Mouse (Mus musculus): ENCODE measurements around the gene Ubash3b. TPM values are rescaled to one million over a fixed set of nuclear protein-coding genes. Genes with fewer than 3 reads are reported as not detected.
A peak's percentile ranks its signal among the peaks of the same experiment; 100 is the strongest.

Gene Ubash3b
- total RNA-seq, 2 experiments from 2014 or later = 1.0 to 1.2 TPM

DNA sequence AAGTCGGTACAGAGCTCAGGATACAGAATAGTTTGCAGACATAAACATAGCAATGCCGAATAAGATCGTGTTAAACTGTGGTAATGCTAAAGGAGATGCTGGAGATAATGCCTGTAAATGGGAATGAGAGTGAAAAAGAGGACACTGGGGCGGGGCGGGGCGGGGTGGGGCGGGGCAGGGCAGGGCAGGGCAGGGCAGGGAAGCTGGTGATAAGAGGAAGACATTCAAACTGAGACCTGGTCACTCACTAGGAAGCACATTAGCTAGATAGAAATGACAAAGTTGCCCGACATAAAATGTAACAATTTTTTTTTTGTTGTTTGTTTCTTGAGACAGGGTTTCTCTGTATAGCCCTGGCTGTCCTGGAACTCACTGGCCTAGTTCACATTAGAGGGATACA, 10.9 kb upstream of the Ubash3b start:
- no peak for DNase-seq
- intact Hi-C loops (cut with DNase I; ENCODE audit: low total_unique reads) = no loop called here

GRCm38 (mm10) chr9:41170026-41170425, 8.5 kb upstream of the Ubash3b start:
- DNase-seq = no peak
- intact Hi-C loops (cut with DNase I; ENCODE audit: low total_unique reads) = no loop called here

- DNase-seq = no peak
- intact Hi-C loops (cut with DNase I; ENCODE audit: low total_unique reads) = no loop called here
These were observed 7.2 kb upstream of the Ubash3b start for GRCm38 (mm10) chr9:41168656-41169055.

DNA sequence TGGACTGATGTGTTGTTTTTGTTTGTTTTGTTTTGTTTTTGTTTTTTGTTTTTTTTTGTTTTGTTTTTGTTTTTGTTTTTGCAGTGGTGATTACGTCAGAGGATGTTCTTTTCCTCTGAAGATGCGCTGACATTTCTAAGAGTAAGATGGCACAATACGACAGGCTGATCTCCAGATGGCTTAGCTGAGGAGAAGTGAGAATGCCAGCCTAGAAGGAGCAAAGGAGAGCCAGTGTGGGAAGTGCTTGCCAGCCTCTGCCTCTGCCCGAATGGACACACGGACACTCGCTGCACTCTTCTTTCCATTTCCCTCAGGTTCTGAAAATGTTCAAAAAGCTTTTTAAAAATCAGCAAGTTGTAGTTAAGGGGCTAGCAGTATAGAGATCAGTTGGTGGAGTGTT, 6.7 kb upstream of the Ubash3b start:
- intact Hi-C loops (cut with DNase I; ENCODE audit: low total_unique reads) = no loop called here
- no peak for DNase-seq

DNA sequence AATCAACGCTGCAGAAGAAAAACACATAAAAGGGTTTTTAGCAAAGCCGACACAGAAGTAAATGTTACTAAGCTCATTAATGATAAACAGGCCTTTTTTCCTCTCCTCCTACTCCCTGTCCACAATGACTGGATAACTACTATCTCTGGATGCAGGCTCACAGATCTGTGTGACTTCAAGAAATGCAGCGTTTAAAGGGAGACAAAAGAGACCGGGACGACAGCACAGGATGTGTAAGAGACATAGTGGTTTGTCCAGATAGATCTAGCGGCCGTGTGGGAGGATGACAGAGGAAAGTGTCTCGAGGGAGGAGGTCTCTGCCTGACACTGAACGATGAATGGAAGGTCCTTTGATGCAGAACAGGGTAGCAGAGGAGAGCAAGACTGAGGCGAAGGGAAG, 5.4 kb upstream of the Ubash3b start:
- intact Hi-C loops (cut with DNase I; ENCODE audit: low total_unique reads) = no loop called here
- DNase-seq = no peak

DNA sequence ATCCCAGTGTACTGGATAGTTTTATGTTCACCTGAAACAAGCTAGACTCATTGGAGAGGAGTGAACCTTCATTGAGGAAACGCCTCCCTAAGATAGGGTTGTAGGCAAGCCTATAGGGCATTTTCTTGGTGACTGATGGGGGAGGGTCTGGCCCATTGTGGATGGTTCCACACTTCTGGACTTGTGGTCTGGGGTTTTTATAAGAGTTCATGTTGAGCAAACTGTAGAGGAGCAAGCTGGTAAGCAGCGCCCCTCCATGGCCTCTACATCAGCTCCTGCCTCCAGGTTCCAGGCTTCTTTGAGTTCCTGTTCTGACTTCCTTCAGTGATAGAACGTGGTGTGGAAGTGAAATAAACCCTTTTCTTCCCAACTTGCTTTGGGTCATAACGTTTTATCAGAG, 866 bp upstream of the Ubash3b start:
- intact Hi-C loops (cut with DNase I; ENCODE audit: low total_unique reads) = no loop called here
- DNase-seq = no peak

DNA sequence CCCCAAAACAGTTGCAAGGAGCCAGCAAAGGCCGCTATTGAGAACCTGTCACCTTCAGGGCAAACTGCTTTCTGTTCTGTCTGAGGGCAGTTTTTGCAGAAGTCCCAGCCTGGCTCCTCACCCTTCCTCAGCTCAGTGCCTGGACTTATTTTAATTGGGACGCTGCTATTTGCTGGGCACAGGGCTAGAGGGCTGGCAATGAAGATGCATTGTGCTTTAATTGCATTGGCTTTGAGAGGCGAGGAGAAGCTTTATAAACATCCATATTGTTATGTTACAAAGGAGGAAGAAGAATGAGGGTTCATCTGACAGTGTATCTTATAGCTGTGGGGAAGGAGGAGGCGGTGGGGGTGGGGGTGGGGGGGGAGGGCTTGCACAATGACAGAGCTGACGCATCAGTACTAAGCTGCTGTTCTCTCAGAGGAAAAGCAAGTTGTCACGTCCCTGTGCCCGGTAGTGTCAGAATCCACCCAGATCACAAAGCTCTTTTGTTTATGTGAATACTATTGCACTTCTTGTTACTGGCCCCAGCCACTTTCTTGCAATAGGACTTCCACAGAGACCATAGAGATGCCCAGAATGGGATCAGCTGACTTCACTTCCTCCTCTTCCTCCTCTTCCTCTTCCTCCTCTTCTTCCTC, 841 bp downstream of the Ubash3b start:
- intact Hi-C loops (cut with DNase I; ENCODE audit: low total_unique reads) = no loop called here
- DNase-seq = no peak

- no peak for DNase-seq
- intact Hi-C loops (cut with DNase I; ENCODE audit: low total_unique reads) = no loop called here
These were observed 2.3 kb downstream of the Ubash3b start for GRCm38 (mm10) chr9:41159223-41159622.

- intact Hi-C loops (cut with DNase I; ENCODE audit: low total_unique reads) = no loop called here
- DNase-seq = no peak
These were observed 3.5 kb downstream of the Ubash3b start for GRCm38 (mm10) chr9:41157872-41158567.

- intact Hi-C loops (cut with DNase I; ENCODE audit: low total_unique reads) = no loop called here
These were observed 4.3 kb downstream of the Ubash3b start for GRCm38 (mm10) chr9:41157020-41157871.

DNA sequence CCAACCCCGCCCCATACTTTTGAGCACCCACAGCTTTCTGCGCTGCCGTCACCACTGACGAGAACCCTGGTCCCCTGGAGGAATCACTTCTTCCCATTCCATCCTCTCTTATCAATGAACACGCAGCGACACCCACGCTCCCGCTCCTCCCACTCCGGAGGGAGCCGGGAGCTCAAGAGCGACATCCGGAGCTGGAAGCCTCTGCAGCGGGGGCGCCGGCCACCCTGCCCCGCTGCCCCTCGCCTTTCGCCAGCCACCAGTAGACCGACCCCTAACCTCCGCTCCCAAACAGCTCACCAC, 4.8 kb downstream of the Ubash3b start:
- intact Hi-C loops (cut with DNase I; ENCODE audit: low total_unique reads) = no loop called here
- no peak for DNase-seq

More at GRCm38 (mm10) chr9:41157020-41157871, 4.3 kb downstream of the Ubash3b start:
- DNase-seq = peak; percentile 74

DNA sequence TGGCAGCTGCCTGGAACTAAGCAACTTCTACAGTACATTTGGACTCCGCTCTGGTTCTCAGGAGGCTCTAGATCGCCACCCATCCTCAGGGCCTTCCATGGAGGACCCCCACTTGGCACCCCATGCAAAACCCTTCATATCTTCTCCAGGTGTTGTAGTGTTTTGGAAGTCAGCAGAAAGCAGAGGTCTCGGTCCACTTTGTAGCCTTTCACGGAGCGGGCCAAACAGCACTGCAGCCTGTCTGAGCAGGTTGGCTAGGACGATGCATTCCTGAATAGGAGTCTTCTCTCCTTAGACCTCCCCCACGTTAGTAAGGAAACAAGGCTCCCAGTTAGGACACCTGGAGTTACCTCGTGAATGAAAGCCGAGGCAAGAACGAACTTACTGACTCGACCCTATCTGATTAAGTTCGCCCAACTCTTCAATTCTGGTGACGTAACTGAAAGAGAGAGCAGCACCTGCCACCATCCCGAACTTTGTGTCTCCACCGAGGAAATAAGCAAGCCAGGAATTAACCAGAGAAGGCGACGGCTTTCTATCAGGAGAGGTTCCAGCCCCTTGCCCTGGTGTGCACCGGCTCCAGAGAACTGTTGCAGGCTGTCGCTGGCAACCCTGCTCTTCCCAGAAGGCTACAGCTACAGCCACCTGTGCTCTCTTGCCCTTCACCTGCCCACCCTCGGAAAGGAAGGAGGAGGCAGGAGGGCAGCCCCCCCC, 5.3 kb downstream of the Ubash3b start:
- no peak for DNase-seq
- intact Hi-C loops (cut with DNase I; ENCODE audit: low total_unique reads) = no loop called here

GRCm38 (mm10) chr9:41153979-41154378, 7.5 kb downstream of the Ubash3b start:
- DNase-seq = no peak
- intact Hi-C loops (cut with DNase I; ENCODE audit: low total_unique reads) = no loop called here

DNA sequence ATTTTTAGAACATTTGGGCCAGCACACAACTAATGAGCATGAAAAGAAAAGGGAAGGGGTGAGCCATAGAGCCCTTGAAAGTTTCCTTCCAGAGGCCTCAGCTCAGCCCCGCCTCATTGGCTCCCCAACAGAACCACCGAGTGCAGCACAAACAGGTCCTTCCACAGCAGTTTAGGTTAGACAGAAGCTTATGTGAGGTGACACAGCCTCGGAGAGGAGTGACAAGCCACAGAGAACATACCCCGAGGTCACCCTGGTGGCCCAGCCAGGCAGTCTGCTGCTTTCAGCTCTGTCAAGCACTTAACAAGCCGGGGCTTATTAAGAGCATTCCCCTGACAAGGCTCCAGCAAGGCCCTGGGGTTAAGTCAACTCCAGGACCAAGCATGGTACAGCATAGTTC, 8.4 kb downstream of the Ubash3b start:
- intact Hi-C loops (cut with DNase I; ENCODE audit: low total_unique reads) = no loop called here
- no peak for DNase-seq

DNA sequence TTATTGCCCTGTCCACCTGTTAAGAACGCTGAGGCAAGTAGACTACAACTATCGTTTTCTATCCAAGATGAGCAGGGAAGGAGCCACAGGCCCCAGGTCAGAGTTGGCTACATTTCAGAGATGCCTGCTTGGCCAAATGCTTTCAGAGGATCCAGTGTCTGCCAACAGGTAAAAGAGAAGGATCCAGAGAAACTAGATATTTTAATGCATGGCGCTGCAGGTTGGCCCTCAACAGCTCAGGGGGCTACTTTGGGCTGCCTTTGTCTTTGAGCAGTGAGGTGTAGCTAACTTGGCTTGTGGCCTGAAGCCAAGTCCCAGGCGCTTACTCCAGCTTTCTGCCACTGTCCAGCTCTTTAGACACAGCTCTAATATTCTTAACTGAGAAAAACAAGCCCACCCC, 10.0 kb downstream of the Ubash3b start:
- DNase-seq = no peak
- intact Hi-C loops (cut with DNase I; ENCODE audit: low total_unique reads) = no loop called here

- DNase-seq = no peak
- intact Hi-C loops (cut with DNase I; ENCODE audit: low total_unique reads) = no loop called here
These were observed 11.6 kb downstream of the Ubash3b start for GRCm38 (mm10) chr9:41149896-41150295.

GRCm38 (mm10) chr9:41149079-41149676, 12.3 kb downstream of the Ubash3b start:
- intact Hi-C loops (cut with DNase I; ENCODE audit: low total_unique reads) = no loop called here
- DNase-seq = no peak

DNA sequence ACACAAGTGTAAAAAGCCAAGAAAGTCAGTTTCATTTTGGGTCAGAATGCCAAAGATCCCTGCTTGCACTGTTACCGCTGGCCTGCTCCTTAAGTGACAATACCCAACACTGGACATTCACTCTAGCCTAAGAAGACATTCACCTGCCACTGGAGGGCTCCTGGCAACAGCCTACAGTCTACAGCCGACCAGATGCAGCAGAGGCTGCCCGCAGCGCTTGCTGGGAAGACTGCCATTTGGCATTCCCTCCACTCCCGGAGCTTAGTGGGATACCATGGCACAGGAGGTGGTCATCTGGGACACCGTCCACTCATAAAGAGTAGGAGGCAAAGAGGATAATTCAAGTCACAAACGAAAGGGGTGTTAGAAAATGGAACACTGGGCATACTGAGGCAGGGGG, 12.9 kb downstream of the Ubash3b start:
- intact Hi-C loops (cut with DNase I; ENCODE audit: low total_unique reads) = no loop called here
- peak; percentile 26 for DNase-seq

DNA sequence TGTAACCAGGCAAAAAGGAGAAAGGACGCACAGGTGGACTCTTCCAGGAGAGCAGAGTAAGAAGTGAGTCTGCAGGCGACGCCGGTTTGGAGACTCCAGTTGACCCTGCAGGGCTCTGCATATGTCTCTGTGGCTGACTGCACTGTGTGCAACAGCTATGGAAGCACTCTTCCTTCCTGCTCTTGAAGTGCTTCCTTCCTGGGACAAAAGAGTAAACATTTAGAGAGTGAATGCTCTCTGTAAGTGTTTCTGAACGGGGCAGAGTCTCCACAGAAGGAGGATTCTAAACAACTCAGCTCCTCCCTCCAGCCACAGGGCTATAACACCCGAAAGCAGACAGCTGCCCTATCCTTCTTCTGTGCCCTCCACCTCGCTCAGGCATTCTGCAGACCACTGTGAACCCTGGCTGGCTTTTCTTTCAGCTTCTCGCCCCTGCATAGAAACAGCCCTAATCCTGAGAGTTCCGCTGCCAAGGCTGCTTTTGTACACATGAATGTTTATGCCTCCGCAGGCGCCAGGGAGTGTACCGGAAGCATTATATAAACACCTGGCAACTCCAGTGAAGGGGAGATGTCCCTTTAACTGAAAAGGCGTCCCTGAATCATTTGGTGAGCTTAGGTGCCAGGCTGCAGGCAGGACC, 14.2 kb downstream of the Ubash3b start:
- DNase-seq = no peak
- intact Hi-C loops (cut with DNase I; ENCODE audit: low total_unique reads) = no loop called here

Data from gastrocnemius, postnatal 14 days (tissue).